Mouse (Mus musculus) E14TG2a.4 (cell line): ENCODE results near the gene Slc40a1.

Source experiments
- H3K27me3 ChIP-seq: 2 replicates; pipeline ENCODE4 v1.6.1; 2014; ENCODE audit warnings: low read length, control low read depth; ENCODE audit not compliant: insufficient read depth
- H3K36me3 ChIP-seq: 2 replicates; pipeline ENCODE4 v1.6.1; 2014; ENCODE audit warnings: low read length, control low read depth; ENCODE audit not compliant: insufficient read depth
- H3K4me1 ChIP-seq: replicated peaks from 2 replicates; pipeline ENCODE4 v1.6.1; 2014; ENCODE audit warnings: low read depth, low read length, control low read depth
- H3K4me3 ChIP-seq: replicated peaks from 2 replicates; pipeline ENCODE4 v1.5.1; 2014; ENCODE audit warnings: mild to moderate bottlenecking, low read length
- H3K9me3 ChIP-seq: 2 replicates; pipeline ENCODE4 v1.6.1; 2014; ENCODE audit warnings: low read length, control low read depth
- CTCF ChIP-seq: conservative IDR thresholded peaks from 2 replicates; pipeline ENCODE4 v1.5.1; 2014; ENCODE audit warnings: low read length
- NANOG ChIP-seq: IDR thresholded peaks from 2 replicates; pipeline ENCODE4 v1.6.1; 2014; ENCODE audit warnings: borderline replicate concordance, low read length, mixed read lengths
- POU5F1 ChIP-seq: IDR thresholded peaks from 2 replicates; pipeline ENCODE4 v1.6.1; 2014; ENCODE audit warnings: low read length, borderline replicate concordance

Slc40a1 gene

DNA sequence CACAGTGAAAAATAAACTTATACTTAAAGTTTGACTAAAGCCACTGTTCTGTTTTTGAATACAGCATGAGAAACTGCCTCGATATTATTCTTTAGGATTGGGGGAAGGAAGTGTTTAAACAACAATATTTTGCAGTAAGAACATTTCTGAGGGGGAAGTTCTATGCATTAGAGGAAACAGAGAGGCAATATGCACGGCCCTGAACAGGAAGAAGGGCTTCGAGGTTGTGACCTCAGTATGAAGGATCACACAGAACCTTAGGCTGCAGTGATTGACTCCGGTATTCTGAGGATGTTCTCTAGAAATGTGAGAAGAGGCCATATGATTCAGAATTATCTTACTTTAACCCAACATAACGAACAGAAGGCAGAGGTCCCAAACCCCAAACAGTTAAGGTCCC lies 60.6 kb downstream of the Slc40a1 start:
- TF ChIP-seq POU5F1 (no peak), NANOG (no peak), CTCF (no peak)
- peaks cover 24% of the 10 kb centered on the region for H3K4me1 ChIP-seq
- H3K36me3 ChIP-seq, result no peaks in the 10 kb centered on the region
- H3K9me3 ChIP-seq, result no peaks in the 10 kb centered on the region
- H3K27me3 ChIP-seq, result no peaks in the 10 kb centered on the region
- H3K4me3 ChIP-seq, result no peak overlapping the region

DNA sequence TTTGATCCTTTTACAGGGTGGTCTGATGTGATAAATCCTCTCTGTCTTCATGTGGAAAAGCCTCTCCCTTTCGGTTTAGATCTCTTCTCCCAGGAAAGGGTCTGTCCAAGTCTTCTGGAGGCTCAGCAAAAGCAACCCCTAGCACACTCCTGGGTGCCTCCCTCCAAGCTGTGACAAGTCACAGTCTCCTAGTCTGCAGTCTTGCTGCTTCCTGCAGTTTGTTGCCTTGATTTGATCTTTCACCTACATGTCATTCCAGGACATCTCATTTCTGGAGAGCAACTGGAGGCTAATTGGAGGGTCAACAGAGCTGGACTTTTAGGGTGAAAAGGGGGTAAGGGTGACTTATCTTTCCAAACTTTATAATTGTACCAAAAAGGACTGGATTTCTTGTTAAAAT lies 61.0 kb downstream of the Slc40a1 start:
- no peak for TF ChIP-seq POU5F1
- TF ChIP-seq CTCF, result no peak
- TF ChIP-seq NANOG, result no peak
- H3K27me3 ChIP-seq, result no peaks in the 10 kb centered on the region

DNA sequence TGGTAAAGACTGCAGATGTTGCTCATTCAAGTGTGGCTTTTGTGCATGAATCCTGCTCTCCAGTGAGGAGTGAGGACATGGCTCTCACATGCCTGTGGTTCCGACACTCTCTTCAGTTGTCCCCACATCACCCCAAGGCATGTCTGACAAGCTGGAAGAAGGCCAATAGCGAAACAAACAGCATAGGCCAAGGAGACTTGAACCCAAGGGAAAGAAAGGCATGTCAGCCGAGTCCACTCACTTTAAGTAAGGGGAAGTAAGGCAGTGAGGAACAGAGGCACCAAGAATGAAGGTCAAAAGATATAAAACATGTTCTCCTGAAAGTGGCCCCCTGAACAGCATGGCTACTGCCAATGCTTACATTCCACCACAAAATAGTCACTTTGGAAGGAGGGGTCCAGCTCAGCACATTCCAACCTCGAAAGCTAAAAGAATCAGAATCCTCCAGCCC lies 61.7 kb downstream of the Slc40a1 start:
- Histone ChIP-seq H3K36me3 (no peaks in the 10 kb centered on the region), H3K4me1 (peaks cover 30% of the 10 kb centered on the region), H3K9me3 (no peaks in the 10 kb centered on the region), H3K27me3 (no peaks in the 10 kb centered on the region), H3K4me3 (no peak overlapping the region)
- no peak for TF ChIP-seq CTCF
- TF ChIP-seq NANOG, result no peak
- no peak for TF ChIP-seq POU5F1

More for the DNA sequence above, 61.0 kb downstream of the Slc40a1 start:
- peaks cover 24% of the 10 kb centered on the region for H3K4me1 ChIP-seq
- no peaks in the 10 kb centered on the region for H3K9me3 ChIP-seq
- H3K36me3 ChIP-seq, result no peaks in the 10 kb centered on the region
- no peak overlapping the region for H3K4me3 ChIP-seq

DNA sequence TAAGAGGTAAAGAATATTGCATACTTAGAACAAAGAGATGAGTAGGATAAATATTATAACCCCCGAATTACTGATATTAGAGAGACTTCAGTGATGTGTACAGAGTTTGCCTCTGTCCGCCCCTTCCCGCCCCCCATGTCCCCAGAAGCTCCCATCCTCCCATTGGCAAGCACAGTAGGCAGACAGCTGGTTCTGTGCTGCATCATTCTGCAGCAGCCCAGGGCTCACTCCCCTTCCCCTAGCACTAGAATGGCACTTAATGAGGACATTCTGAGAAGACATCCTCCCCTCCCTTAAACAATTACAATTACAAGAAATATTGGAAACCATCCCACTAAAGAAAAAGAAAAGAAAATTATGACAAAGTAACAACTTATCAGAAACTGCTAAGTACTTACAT lies 62.7 kb downstream of the Slc40a1 start:
- Histone ChIP-seq H3K27me3 (no peaks in the 10 kb centered on the region), H3K4me1 (peaks cover 30% of the 10 kb centered on the region), H3K9me3 (no peaks in the 10 kb centered on the region), H3K36me3 (no peaks in the 10 kb centered on the region), H3K4me3 (no peak overlapping the region)
- TF ChIP-seq CTCF (no peak), NANOG (no peak), POU5F1 (no peak)

DNA sequence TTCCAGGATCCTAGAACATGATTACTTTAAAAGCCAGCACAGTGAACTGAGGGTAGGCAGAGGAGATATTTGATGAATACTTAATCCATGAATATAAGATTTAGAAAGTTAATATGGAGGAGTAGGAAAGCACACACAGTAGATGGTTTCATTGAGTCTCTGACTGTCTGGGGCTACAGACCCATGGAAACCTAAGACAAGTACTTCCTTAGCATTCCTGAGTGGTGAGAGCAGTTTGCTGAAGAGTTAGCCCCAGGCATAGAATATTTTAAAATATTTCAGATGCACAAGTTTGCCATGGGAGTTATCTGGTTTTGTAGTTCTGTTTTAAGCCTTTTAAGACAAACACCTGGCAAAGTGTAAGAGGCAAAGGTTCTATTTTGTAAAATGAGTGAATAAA lies 65.2 kb downstream of the Slc40a1 start:
- Histone ChIP-seq H3K4me1 (peaks cover 24% of the 10 kb centered on the region), H3K9me3 (no peaks in the 10 kb centered on the region), H3K4me3 (no peak overlapping the region), H3K27me3 (no peaks in the 10 kb centered on the region), H3K36me3 (no peaks in the 10 kb centered on the region)
- TF ChIP-seq POU5F1, result no peak

DNA sequence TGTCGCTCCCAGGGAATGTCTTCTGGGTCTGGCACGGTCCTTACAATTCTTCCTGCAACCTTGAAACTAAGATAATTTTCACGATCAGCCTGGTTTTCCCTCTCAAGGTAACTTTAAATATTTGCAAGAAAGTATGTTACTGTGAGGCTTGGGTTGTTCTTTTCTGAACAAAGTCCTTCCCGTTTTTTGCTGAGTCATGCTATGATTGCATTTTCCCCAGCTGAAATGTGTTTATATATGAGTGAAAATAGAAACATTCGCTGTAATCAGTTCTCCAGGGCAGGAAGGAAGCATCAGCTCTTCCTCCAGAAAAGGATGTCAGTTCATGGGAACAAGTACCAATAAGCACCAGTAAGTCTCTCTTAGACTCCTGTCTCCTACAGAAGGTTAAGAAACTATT lies 66.0 kb downstream of the Slc40a1 start:
- H3K9me3 ChIP-seq, result no peaks in the 10 kb centered on the region
- no peaks in the 10 kb centered on the region for H3K36me3 ChIP-seq
- no peak overlapping the region for H3K4me3 ChIP-seq
- no peak for TF ChIP-seq POU5F1
- TF ChIP-seq CTCF, result no peak
- no peak for TF ChIP-seq NANOG
- H3K27me3 ChIP-seq, result no peaks in the 10 kb centered on the region
- peaks cover 16% of the 10 kb centered on the region for H3K4me1 ChIP-seq
